Mouse (Mus musculus): Measurements from ENCODE around the gene Mtss1l. TPM values are rescaled to one million over a fixed set of nuclear protein-coding genes. Genes with fewer than 3 reads are reported as not detected.

Mtss1l gene
- polyA plus RNA-seq, 1 experiment from 2014 or later: 13.8 TPM

DNA sequence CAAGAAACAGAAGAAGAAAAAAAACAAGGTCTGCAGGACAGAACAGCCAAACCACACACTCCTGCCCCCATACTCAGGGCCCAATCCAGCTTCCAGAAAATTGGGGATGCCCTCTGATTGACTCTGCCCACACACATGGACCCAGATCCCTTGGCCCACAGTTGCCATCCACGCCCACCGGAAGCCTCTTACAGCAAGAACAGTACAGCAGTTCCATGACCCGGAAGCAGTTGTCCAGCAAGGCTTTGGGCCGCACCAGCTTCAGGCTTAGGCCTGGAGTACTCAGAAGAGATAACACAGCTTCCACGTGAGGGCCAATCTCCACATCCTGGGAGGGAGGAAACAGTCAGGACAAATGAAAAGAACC lies 21.2 kb downstream of the Mtss1l start:
- Histone ChIP-seq H3K4me3 (replicated peaks) (no peak overlapping the region), H3K27me3 (no peaks in the 10 kb centered on the region), H3K9ac (no peak overlapping the region), H3K4me2 (replicated peaks) (no peak overlapping the region), H3K9me3 (replicated peaks) (no peaks in the 10 kb centered on the region), H3K27ac (replicated peaks) (no peak overlapping the region), H3K4me1 (no peaks in the 10 kb centered on the region), H3K36me3 (peaks cover 41% of the 10 kb centered on the region)
- no peak for ATAC-seq (ENCODE audit: insufficient number of reproducible peaks, low FRiP score, low TSS enrichment, low read depth)
- WGBS: 90% methylated on average over 5 of the region's 5 CpGs

- Histone ChIP-seq H3K9me3 (replicated peaks) (no peaks in the 10 kb centered on the region), H3K4me3 (replicated peaks) (no peak overlapping the region), H3K27ac (replicated peaks) (no peak overlapping the region), H3K4me2 (replicated peaks) (no peak overlapping the region), H3K4me1 (no peaks in the 10 kb centered on the region), H3K36me3 (0 out of 2 replicates have a peak, but pooled peaks cover 14% of the 10 kb centered on the region), H3K27me3 (no peaks in the 10 kb centered on the region), H3K9ac (no peak overlapping the region)
- ATAC-seq (ENCODE audit: insufficient number of reproducible peaks, low FRiP score, low TSS enrichment, low read depth): no peak
- WGBS: 89% methylated on average over 10 of the region's 10 CpGs
Measured at GRCm38 (mm10) chr8:110745162-110745561, 23.9 kb downstream of the Mtss1l start.

DNA sequence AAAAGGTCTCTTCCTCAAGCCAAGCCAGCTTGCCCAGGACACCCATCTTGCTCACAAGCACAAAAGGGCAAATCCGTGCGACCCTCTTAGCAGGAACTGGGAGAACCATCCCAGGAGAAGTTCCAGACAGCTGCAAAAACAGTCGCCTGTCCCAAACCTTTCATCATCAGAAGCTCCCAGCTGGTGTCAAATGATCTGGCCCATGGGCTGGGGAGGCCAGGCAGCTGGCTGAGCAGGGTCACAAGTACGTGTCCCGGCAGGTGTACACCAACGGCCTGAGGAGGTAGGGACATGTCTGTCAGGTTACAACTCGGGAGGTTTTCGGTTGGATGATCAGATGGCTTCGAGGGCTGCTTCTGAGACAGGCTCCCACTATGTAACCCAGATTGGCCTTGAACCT lies 25.4 kb downstream of the Mtss1l start:
- Histone ChIP-seq H3K27ac (replicated peaks) (no peak overlapping the region), H3K27me3 (no peaks in the 10 kb centered on the region), H3K36me3 (0 out of 2 replicates have a peak, but pooled peaks cover 4% of the 10 kb centered on the region), H3K4me1 (no peaks in the 10 kb centered on the region), H3K9ac (no peak overlapping the region), H3K4me2 (replicated peaks) (no peak overlapping the region), H3K4me3 (replicated peaks) (no peak overlapping the region), H3K9me3 (replicated peaks) (no peaks in the 10 kb centered on the region)
- ATAC-seq (ENCODE audit: insufficient number of reproducible peaks, low FRiP score, low TSS enrichment, low read depth): no peak
- WGBS: 49% methylated on average over 9 of the region's 9 CpGs

DNA sequence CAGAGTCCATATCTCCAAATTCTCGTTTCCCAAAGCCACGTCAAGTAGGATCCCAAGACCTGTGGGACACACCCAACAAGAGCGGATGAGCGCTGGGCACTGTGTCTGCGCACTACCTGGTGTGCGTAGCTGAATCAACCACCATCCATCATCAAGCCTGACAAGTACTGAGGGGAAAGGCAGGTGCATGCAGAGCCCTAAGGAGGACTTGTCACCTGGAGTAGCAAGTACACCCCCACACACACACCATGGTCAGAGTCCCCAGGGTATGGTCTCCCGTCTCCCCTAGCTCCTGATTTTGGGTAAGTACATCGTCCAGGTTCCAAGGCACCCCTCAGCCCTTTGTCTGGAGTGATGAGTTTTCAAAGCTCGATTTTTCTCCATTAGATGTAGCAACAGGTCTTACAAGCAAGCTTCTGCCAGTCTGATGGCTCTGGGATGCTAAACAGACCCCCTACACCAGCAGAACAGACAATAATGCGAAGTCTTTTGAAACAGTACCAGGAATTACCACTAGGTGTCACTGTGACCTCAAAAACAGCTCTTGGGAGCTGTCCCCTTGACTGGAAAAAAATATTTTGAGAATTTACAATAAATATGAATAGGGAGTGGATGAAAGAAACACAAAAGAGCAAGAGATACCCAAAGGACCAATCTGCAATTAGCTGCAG lies 28.4 kb downstream of the Mtss1l start:
- Histone ChIP-seq H3K4me3 (replicated peaks) (no peak overlapping the region), H3K4me2 (replicated peaks) (no peak overlapping the region), H3K27ac (replicated peaks) (no peak overlapping the region), H3K9ac (no peak overlapping the region), H3K4me1 (peaks cover 3% of the 10 kb centered on the region; the same call in 1 of the 2 replicates), H3K9me3 (replicated peaks) (no peaks in the 10 kb centered on the region), H3K36me3 (no peaks in the 10 kb centered on the region), H3K27me3 (no peaks in the 10 kb centered on the region)
- 59% methylated on average over 10 of the region's 10 CpGs for WGBS
- ATAC-seq (ENCODE audit: insufficient number of reproducible peaks, low FRiP score, low TSS enrichment, low read depth): no peak

DNA sequence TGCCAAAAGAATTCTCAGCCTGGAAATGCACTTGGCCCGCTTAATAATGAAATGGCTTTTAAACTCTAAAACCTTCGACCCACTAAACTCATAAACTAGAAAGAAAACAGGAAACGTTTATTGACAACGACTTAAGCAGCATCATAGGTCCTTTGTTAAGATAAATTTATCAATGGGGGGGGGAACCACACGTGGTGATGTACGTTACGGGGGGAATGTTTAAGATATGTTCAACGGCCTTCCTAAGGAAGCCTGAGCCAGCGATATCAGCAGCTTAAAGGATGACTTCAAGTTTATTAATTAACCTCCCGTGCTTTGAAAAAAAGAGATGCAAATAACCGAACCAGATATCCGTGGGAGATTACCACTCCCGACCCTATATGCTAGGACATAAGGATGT lies 29.0 kb downstream of the Mtss1l start:
- 43% methylated on average over 13 of the region's 13 CpGs for WGBS
- Histone ChIP-seq H3K4me1 (peaks cover 9% of the 10 kb centered on the region), H3K4me2 (replicated peaks) (no peak overlapping the region), H3K36me3 (no peaks in the 10 kb centered on the region), H3K9me3 (replicated peaks) (no peaks in the 10 kb centered on the region), H3K4me3 (replicated peaks) (no peak overlapping the region), H3K9ac (no peak overlapping the region), H3K27ac (replicated peaks) (no peak overlapping the region), H3K27me3 (no peaks in the 10 kb centered on the region)
- no peak for ATAC-seq (ENCODE audit: insufficient number of reproducible peaks, low FRiP score, low TSS enrichment, low read depth)

DNA sequence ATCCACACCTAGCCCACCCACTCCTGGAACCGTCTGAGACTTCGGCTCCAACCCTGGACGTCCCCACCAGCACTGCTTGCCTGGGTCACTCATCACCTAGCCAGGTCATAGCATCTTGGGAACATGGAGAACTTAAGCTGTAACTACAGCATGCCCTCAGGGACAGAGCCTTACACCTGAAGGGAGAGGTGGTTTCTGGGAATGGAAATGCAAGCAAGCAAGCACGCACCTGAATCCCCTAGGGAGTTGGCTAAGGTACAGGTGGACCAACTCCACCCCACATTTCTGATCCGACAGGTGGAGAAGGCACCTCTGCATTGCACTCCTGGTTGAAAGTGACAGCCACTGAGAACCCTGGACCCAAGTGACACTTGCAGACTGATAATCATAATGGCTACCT lies 30.2 kb downstream of the Mtss1l start:
- WGBS: 62% methylated on average over 5 of the region's 5 CpGs
- Histone ChIP-seq H3K4me3 (replicated peaks) (no peak overlapping the region), H3K9me3 (replicated peaks) (no peaks in the 10 kb centered on the region), H3K36me3 (no peaks in the 10 kb centered on the region), H3K27me3 (no peaks in the 10 kb centered on the region), H3K4me2 (replicated peaks) (no peak overlapping the region), H3K4me1 (peaks cover 14% of the 10 kb centered on the region), H3K27ac (replicated peaks) (no peak overlapping the region), H3K9ac (no peak overlapping the region)
- ATAC-seq (ENCODE audit: insufficient number of reproducible peaks, low FRiP score, low TSS enrichment, low read depth): no peak

DNA sequence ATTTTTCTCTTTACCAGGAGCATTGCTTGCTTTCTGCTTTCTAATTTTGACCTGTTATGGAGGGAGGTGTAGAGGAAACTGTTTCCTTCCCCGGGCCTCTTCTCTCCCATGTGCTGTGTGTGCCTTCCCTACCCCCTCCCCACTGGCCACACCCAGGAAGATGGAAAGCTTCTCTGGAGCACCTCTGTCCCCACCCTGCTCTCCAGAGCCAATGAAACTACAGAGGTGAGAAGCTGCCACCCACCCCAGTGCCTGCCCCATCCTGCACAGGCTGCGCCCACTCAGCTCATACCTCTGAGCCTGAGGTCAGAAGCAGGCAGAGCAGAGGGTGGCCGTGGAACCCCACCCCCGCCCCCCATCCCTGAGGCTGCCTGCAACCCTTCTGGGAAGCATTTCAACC lies 33.4 kb downstream of the Mtss1l start:
- whole genome bisulfite sequencing: 44% methylated on average over 4 of the region's 4 CpGs
- Histone ChIP-seq H3K4me1 (peaks cover 14% of the 10 kb centered on the region), H3K27ac (replicated peaks) (0 out of 2 replicates have a peak overlapping the region, but pooled peaks have one; percentile 40), H3K4me3 (replicated peaks) (no peak overlapping the region), H3K9me3 (replicated peaks) (no peaks in the 10 kb centered on the region), H3K4me2 (replicated peaks) (no peak overlapping the region), H3K36me3 (no peaks in the 10 kb centered on the region), H3K27me3 (no peaks in the 10 kb centered on the region), H3K9ac (no peak overlapping the region)
- peak; percentile 71 for ATAC-seq (ENCODE audit: insufficient number of reproducible peaks, low FRiP score, low TSS enrichment, low read depth)

GRCm38 (mm10) chr8:110755511-110756170 lies 34.4 kb downstream of the Mtss1l start:
- Histone ChIP-seq H3K27ac (replicated peaks) (no peak overlapping the region; the same call in 1 of the 2 replicates), H3K36me3 (no peaks in the 10 kb centered on the region), H3K9ac (no peak overlapping the region), H3K27me3 (no peaks in the 10 kb centered on the region), H3K4me2 (replicated peaks) (no peak overlapping the region), H3K9me3 (replicated peaks) (no peaks in the 10 kb centered on the region), H3K4me1 (peaks cover 14% of the 10 kb centered on the region), H3K4me3 (replicated peaks) (no peak overlapping the region)
- ATAC-seq (ENCODE audit: insufficient number of reproducible peaks, low FRiP score, low TSS enrichment, low read depth): no peak
- 53% methylated on average over 15 of the region's 15 CpGs for WGBS

DNA sequence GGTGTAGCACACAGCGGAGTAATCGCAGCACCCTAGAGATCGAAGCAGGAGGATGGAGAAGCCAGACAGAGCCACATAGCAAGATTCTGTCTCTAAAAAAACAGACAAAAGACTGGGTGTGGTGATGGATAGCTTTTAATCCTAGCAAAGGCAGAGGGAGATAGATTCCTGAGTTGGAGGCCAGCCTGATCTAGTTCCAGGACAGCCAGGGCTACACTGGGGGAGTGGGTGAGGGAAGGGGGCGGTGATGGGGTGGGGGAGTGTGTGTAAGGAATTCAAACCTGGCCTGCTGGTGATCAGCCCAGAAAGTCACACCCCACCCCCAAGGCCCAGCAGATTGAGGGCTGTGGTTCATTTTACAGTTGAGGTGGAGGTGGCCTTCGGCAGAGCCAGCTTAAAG lies 34.9 kb downstream of the Mtss1l start:
- Histone ChIP-seq H3K9me3 (replicated peaks) (no peaks in the 10 kb centered on the region), H3K4me3 (replicated peaks) (no peak overlapping the region), H3K27ac (replicated peaks) (no peak overlapping the region), H3K36me3 (no peaks in the 10 kb centered on the region), H3K27me3 (no peaks in the 10 kb centered on the region), H3K4me1 (peaks cover 16% of the 10 kb centered on the region), H3K4me2 (replicated peaks) (no peak overlapping the region), H3K9ac (no peak overlapping the region)
- 70% methylated on average over 5 of the region's 5 CpGs for WGBS
- ATAC-seq (ENCODE audit: insufficient number of reproducible peaks, low FRiP score, low TSS enrichment, low read depth): no peak

DNA sequence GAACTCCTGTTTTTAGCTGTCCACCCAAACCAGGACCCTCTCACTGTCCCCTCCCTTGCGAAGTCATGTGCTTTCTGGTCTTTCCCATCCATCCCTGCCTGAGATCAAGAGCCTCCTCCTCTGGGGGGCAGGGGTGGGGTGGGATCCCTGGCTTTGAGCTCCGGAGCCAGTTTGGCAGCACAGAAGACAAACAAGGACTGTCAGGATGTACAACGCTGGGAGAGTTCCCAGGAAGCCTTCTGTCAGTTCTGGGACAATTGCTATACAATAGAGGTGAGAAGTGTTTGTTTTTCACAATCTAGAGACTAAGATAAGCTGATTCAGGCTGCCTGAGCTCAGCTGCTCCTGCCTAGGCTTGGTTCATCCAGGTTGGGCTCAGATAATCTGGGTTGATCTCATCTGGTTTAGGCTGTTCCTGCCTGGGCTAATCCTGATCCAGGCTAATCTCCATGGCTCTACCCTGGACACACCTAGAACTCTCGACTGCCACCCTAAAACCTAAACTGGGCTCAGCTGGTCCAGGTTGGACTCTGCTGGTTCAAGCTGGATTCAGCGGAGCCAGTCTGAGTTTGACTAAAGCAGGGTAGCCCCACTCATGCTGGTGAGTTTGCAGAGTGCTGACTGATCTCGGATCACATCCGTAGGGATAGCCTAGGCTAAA lies 39.1 kb downstream of the Mtss1l start:
- Histone ChIP-seq H3K36me3 (no peaks in the 10 kb centered on the region), H3K9me3 (replicated peaks) (no peaks in the 10 kb centered on the region), H3K4me3 (replicated peaks) (no peak overlapping the region), H3K4me1 (peaks cover 8% of the 10 kb centered on the region), H3K9ac (no peak overlapping the region), H3K4me2 (replicated peaks) (no peak overlapping the region), H3K27me3 (no peaks in the 10 kb centered on the region), H3K27ac (replicated peaks) (no peak overlapping the region)
- WGBS: 64% methylated on average over 7 of the region's 7 CpGs
- ATAC-seq (ENCODE audit: insufficient number of reproducible peaks, low FRiP score, low TSS enrichment, low read depth): no peak

DNA sequence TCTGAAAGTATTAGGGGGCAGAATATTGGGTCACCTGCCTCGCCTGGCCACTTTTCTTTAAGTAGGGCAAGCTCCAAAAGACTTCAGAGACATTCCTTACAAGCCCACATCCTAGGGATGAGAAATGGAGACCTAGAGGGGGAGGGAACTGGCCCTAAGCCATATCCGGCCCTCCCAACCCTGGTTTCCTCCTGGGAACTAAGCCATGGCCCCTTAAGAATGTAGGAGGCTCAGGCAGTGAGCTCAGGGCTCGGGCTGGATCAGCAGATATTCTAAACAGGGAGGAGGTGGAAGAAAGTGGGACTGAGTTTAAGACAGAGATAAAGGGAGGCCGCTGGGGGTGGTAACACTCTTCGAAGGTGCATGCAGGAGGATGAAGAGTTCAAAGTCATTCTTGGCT lies 39.9 kb downstream of the Mtss1l start:
- peak; percentile 35; the same call in 1 of the 2 replicates for ATAC-seq (ENCODE audit: insufficient number of reproducible peaks, low FRiP score, low TSS enrichment, low read depth)
- no peak overlapping the region for H3K9ac ChIP-seq
- WGBS: 45% methylated on average over 5 of the region's 5 CpGs
- no peak overlapping the region for H3K4me3 ChIP-seq (replicated peaks)
- no peaks in the 10 kb centered on the region for H3K27me3 ChIP-seq
- no peaks in the 10 kb centered on the region for H3K9me3 ChIP-seq (replicated peaks)
- no peaks in the 10 kb centered on the region for H3K36me3 ChIP-seq
- peaks cover 5% of the 10 kb centered on the region; the same call in 1 of the 2 replicates for H3K4me1 ChIP-seq
- no peak overlapping the region for H3K4me2 ChIP-seq (replicated peaks)
- no peak overlapping the region for H3K27ac ChIP-seq (replicated peaks)

Data from embryonic facial prominence, embryonic 15.5 days (tissue).